Mouse (Mus musculus): ENCODE results near the gene Gm17545.

Gm17545 gene

DNA sequence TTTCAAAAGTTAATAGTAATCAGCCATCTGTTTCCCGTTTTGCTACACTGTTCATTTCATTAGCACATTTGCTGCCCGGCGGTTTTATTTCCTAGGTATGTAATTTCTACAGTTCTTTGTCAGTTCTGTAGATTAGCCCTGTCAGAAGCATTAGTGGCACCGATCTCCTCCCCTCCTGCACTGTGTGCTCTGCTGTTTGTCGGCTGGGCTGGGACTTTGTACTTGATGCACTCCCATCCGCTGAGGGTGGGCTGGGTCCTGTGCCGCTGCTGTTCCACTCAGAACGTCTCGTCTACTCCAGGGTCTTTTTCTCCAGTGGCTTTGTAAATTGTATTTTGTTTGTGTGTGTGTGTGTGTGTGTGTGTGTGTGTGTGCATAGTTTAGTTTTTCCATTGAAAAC lies 34.9 kb downstream of the Gm17545 start:
- no peak for DNase-seq (ENCODE audit: low read depth, low spot score)

GRCm38 (mm10) chr9:22494203-22494807 lies 40.2 kb downstream of the Gm17545 start:
- no peak for DNase-seq (ENCODE audit: low read depth, low spot score)

DNA sequence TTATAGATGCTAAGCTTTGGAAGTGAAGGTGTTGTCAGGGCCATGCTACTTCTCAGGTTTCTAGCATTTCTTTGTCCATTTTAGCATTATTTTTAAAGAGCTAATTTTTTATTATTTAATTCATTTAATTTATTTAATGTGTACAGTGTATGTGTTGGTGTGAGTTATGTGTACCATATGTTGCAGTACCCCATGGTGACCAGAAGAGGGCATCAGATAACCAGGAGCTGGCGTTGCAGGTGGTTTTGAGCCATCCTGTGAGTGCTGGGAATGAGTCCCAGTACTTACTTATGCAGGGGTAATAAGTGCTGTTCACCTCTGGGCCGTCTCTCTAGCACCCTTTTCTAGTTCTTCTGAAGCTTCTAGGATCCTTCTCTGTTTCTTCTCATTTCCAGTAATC lies 41.0 kb downstream of the Gm17545 start:
- no peak for DNase-seq (ENCODE audit: low read depth, low spot score)

GRCm38 (mm10) chr9:22497021-22497767 lies 43.1 kb downstream of the Gm17545 start:
- no peak for DNase-seq (ENCODE audit: low read depth, low spot score)

GRCm38 (mm10) chr9:22502972-22503371 lies 48.9 kb downstream of the Gm17545 start:
- no peak for DNase-seq (ENCODE audit: low read depth, low spot score)

DNA sequence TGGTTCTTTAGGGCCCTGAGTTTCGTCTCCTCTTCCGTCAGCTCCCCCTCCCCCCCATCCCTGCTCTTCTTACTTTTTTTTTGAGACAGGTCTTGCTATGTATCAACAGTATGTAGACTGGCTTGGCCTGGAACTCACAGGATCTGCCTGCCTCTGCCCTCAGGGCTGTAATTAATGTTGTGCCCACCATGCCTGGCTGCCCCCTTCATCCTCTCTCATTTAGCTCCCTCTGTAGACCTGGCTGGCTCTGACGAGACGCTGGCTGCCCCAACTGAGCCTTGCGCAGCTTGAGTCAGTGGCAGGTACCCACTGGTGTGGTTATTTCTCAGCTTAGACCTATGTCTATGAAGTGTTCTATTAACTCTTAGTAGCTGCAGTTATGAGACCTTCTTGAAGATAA lies 49.5 kb downstream of the Gm17545 start:
- no peak for DNase-seq (ENCODE audit: low read depth, low spot score)

- DNase-seq (ENCODE audit: low read depth, low spot score): no peak
These were observed 51.5 kb downstream of the Gm17545 start for GRCm38 (mm10) chr9:22505574-22505973.
